Mouse (Mus musculus): ENCODE data around the gene Gstp1.
"Not testable (repeated sequence)": the region's sequence is repeated elsewhere in the genome, so short reads cannot be mapped to it uniquely, and the experiment has no call there.

The Gstp1 gene

DNA sequence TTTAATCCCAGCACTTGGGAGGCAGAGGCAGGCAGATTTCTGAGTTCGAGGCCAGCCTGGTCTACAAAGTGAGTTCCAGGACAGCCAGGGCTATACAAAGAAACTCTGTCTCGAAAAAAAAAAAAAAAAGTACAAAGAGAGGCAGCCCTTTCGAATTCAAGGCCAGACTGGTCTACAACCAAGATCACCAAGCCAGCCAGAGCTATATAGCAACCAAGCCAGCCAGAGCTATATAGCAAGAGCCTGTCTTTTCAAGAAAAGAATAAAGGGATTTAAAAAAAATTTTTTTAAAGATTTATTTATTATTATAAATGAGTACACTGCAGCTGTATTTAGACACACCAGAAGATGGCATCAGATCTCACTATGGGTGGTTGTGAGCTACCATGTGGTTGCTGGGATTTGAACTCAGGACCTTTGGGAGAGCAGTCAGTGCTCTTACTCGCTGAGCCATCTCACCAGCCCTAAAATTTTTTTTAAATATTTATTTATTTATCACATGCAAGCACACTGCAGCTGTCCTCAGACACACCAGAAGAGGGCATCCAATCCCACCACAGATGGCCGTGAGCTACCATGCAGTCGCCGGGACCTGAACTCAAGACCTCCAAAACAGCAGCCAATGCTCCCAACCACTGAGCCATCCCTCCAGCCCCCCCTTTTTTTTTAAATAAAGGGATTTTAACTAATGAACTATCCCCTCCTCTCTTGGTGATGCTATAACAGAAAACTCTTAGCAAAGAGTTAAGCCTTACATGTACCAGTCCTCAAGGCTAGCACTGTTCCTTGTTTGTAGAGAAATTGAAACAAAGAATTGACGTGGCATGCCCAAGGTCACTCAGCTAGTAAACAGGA is 22.5 kb upstream of the Gstp1 start:
- DNase-seq: not testable (repeated sequence)

DNA sequence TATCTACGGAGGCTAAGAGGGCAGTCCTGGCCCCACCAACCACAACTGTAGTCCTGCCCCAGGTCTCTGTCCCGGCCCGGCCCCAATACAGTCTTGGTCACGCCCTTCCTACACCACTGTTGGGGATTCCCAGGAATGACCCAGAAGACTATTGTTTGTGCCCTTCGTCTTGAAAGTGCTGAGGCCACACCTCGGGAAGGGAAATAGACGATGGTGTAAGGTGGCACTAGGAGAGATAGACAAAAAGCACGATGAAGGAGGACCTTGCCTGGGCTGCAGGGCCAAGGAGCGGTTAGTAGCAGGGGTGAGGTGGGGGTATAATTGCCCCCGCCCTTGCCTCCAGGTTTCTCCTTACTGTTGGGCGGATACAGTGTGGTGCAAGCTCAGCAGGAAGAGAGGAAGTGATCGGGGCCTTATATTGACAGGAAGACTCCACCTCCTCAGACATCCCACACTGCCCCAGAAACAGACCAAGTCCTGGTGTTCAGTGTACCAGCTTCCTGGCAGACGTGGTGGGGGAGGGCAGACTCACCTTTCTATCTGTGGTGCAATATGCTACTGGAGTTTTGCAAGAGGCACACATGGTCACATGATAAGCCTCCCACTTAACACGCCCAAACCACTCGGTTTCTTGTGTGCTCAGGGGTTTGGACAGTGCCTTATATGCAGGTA is 21.4 kb upstream of the Gstp1 start, which contains the start of gene Gstp3:
Gene Gstp3 (minus strand): TSS at position 501 of the 672 bp plus-strand sequence.
- no peak for DNase-seq

DNA sequence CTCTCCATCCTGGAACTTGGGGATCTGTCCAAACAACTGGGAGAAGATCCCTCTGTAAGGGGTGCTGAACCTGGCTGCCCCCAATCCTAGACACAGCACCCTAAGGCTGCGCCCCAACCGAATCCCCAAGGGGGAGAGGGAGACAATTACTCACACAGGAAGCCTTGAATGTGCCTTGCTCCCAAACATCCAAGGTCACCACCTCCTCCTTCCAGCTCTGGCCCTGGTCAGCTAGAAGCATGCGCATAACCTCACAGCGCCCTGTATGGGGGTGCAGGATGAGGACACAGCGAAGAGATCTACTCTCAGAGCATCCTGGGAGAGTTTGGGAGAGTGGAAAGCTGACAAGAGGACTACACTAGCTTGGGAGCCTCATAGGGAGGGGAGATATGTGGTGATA is 20.8 kb upstream of the Gstp1 start:
- DNase-seq: no peak

DNA sequence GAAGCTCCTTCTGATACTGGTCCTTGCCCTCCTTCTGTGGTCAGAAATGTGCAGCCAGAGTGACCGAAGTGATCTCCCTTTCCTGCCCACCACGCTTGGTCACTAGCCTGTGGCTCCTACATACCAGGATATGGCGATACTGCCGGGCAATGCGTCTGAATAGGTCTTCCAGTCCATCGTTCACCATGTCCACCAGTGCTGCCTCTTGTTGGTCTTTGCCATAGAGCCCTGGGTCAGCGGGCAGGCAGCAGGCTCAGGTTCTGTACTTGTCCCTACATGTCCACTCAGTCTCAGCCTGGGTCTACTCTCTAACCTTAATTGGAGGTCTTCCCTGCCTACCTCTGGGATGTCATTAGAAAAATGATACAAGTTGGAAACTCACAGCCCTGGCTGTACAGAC is 20.2 kb upstream of the Gstp1 start:
- DNase-seq: no peak

DNA sequence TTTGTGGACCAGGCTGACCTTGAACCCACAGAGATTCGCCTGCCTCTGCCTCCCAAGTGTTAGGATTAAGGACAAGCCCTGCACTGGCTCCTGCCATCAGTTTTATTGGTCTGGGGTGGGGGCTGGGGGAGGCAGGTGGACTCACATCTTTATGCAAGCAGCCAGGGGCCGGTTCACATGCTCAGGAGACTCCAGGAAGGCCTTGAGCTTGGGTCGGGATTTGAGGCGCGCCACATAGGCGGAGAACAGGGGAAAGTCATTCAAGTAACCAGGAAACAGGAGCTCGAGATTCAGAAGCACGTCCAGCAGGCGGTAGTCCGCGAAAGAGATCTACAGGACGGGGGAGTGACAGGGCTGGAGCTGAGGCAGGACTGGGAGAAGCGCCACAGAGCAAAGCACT is 19.6 kb upstream of the Gstp1 start:
- no peak for DNase-seq

DNA sequence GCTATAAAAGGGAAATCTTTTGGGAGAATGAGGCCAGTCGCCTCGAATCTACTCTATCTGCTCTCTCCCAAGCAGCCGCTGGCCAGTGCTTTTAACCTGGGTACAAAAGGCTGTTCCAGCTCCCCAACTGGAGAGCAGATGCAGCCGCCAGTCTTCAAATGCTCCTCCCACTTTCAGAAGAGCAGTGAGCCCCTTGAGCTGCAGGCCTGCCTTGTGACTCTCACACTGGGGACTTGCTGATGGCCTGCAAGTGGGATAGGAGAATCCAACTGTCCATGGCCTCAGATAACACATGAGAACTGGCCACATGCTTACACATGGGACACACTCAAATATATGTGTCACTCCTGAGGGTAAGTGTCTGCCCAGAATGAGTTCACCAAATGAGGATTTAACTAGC is 18.9 kb upstream of the Gstp1 start:
- DNase-seq: no peak

DNA sequence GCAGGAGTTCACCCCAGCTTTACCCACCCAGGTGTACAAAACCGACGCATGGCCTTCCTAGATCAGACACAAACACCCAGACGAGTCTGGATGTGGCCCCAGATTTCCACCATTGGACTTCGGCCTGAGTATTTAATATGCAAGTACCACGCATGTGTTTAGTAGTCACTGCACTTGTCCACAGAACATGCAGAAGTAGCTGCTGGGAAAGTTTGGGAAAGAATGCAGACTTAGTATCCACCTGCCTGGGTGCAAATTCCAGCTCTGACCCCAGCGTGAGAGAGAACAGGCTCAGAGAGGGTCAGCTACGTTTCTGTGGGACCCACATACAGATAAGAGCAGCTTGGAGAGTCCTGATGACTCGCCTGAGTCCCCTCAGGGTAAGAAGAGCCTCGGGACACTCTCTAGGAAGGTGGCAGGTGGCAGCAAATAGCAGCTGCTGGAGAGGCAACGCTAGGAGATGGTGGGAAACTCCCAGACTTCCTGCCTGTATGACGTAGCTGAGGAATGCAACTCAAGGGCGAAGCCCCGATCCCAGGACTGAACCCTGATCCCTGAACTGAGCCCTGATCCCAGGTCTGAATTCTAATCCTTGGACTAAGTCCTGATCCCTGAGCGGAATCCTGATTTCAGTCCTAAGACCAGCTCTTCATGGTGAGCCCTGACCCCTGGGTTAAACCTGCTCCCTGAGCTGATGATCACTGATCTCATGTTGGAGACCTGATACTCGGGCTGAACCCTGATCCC is 18.3 kb upstream of the Gstp1 start:
- no peak for DNase-seq

DNA sequence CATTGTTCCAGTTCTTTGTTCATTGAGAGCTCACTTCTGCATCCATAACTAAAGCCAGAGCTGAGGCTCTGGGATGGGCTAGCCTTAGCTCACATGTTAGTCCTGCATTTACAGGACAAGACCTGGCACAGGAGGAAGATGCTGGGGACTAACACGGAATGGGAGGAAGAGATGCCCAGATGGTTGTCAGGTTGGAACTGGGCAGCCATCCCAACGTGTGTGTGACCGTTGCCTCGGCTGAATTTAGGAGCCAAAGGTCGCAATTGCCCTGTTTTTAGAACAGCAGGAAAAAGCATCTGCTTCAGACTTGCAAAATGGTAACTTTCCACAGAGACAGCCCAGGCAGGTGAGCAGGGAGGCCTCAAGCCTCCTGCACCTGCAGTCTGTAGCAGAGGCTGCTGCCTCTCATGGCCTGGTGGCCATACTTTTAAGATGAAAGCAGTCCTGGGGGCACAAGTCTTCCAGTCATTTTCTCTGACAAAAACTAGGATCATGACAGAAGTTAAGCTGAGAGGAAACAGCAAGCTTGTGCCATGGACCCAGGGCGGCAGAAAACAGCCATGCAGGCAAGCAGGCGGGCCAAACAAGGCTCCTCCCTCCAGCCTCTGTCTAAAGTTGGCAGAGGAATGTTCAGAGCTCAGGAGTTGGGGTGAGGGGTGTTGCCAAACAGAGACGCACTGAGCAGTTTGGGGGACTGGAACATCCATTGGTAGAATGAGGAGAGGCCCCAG is 17.6 kb upstream of the Gstp1 start:
- no peak for DNase-seq

DNA sequence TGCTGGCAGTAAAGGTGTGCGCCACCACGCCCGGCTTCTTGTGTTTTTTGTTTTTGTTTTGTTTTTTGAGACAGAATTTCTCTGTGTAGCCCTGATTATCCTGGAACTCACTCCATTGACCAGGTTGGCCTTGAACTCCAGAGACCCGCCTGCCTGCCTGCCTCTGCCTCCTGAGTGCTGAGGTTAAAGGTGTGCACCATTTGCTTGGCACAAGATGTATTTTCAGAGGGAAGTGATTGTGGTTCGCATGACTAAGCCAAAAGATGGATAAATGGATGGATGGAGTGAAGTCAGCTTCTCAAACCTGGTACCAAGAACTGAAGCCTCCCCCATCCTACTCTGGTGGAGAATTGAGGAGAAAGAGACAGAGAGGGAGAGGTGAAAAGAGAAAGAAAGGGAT is 16.8 kb upstream of the Gstp1 start:
- no peak for DNase-seq

DNA sequence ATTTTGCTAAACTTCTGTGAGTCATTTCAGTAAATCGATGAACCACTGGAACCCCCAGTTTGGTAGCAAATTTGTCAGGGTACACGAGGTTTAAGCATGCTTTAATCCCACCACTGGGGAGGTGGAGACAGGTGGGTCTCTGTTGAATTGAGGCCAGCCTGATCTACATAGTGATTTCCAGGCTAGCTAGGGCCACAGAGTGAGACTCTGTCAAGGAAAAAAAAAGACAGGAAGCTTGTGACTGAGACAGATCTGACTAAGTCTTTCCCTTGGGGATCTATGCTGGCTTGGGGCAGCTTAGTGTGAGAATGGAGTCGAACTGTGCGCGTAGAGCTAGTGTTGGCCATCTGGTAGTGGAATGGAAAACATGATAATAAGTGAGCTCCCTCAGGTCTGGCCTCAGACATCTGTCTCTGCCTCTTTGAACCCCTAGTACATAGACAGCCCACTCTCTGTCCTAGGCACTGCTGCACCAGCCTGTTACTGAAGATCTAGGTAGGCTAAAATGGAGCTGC is 14.8 kb upstream of the Gstp1 start:
- DNase-seq: no peak

DNA sequence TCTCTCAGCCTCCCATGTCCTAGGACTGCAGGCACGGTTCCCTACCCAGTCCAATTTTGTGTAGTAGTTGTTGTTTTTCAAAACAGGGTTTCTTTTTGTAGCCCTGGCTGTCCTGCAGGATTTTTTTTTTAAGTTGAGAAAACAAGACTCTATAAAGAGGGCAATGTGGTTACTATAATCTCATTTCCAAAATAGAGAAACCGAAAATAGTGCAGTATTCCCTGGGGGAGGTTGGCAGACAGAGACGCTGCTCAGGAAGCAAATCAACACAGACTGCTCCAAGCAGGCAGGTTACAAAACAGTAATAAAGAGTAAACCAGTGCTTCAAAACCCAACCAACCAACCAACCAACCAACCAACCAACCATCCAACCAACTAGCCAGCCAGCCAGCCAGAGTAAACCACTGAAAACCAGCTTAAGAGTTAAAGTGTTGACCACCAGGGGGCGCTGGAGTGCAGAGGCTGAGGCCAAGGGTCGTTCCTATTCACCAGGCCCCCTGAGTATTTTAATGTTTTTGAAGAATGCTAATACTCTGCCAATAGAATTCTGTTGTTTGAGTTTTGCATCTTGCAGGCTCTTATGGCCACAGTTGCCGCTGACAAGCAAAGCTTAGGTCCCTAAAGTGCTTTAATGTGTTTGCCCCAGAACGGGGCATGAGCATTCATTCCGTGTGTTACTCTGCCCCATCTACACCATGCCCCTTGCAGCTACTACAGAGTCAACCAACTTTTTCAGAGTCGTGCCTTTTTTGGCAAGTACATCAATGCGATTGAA is 14.1 kb upstream of the Gstp1 start:
- DNase-seq: peak; percentile 78

DNA sequence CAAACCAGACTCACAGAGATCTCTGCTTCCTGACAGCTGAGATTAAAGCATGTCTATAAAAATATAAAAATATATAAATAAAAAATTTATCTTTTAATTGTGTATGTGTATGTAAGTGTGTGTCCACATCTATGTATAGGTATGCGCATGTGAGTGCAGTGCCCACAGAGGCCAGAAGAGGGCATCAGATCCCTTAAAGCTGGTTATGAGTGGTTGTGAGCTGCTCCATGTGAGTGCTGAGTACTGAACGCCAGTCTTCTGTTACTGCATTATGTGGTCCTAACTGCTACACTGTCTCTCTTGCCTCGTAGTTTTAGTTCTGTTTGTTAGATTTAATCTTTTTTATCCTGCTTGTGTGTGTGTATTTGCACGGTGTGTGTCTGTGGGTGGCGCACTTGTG is 13.2 kb upstream of the Gstp1 start:
- no peak for DNase-seq

DNA sequence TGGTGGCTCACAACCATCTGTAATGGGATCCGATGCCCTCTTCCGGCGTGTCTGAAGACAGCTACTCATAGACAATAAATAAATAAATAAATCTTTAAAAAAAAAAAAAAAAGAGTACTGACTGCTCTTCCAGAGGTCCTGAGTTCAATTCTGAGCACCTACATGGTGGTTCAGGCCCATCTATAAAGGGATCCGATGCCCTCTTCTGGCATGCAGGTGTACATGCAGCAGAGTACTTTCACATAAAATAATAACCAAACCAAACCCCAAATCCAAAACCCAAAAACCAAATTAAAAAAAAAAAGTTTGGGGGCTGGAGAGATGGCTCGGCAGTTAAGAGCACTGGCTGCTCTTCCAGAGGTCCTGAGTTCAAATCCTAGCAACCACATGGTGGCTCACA is 11.3 kb upstream of the Gstp1 start:
- not testable (repeated sequence) for DNase-seq

DNA sequence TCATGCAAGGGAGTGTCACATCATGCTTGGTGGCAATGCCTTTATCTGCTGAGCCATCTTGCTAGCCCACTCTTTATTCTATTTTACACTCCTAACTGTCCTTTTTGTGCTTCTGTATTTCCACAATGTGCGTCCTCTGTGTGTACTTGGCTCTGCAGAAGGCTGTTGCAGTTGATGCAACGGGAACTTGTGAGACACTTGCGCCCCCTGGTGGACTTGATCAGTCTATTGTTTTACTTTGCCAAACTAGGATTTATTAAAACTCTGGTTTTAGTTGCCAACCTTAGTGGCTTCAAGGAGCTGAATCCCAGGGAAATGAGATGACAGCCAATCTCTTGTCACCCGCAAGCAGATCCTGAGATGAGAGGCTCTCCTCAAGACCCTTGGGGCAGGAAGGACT is 10.1 kb upstream of the Gstp1 start:
- DNase-seq: peak; percentile 87

DNA sequence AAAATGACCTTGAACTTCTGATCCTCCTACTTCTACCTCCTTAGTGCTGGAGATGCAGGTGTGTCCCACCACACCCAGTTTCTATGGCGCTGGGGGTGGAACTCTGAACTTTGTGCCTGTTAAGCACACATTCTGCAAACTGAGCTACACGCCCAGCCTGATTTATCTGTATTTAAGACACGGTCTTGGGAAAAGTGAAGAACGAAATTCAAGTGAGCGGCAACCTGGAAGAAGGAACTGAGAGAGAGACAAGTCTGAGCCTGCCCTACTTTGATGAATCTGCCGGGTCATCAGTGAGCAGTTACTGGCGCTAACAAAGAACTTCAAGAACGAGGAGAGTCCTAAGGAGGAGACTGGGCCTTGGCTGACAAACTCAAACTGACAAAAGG is 9.1 kb upstream of the Gstp1 start:
- DNase-seq: no peak

DNA sequence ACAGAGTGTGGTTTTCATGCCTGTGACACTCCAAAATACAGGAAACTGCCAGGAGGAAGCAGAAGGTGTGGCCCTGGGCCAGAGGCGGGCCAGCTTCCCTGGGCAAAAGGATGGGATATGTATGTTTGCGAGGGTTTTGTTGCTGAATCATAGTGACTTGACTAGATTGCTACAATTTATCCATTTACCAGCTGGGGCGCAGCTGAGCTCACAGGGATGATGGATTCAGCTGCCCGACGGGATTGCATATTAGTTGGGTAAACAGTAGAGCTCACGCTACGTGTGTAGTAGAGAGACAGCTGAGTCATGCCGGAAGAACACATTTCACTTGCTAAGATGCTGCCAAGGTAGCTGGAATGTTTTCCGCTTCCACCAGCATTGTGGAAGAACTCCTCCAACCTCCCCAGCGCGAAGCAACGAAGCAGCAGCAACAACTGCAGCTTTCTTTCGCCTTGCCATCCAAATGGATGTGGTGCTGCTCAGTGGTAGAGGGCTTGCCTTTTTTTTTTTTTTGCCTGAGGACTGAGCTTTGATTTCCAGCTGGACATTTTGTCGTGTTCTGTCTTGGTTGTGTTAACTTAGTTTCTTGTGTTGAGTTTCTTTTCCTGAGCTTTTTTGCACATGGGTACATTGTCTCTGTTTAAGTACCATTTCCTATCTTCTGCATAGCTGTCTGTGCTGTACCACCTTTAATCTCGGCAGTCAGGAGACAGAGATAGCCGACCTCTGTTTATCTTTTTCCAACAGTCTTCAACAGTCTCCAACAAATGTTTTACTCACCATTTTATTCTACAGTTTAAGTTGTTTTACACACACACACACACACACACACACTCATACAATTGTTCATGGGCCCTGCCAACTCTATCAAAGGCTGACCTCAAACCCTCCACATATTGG is 8.4 kb upstream of the Gstp1 start, which contains the start of gene Gstp2:
Gene Gstp2 (minus strand): TSS at position 58 of the 900 bp plus-strand sequence.
- peak; percentile 59 for DNase-seq

DNA sequence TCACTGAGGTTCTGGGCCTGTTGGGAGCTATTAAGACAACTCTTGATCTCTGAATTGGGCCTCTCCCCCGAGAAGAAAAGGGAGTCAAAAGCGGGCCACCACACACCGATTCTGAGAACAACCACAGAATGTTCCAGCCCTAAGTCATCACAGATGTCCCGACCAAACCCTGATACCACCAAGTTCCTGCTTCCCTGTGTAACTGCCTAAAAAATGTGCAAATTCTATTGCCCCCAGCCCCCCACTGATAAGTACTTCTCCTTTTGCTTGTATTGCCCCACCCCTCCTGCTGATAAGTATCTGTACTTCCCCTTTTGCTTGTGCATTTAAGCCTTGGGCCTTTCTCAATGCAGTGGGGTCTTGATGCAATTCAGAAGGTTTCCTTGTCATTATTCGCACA is 6.3 kb upstream of the Gstp1 start:
- not testable (repeated sequence) for DNase-seq

DNA sequence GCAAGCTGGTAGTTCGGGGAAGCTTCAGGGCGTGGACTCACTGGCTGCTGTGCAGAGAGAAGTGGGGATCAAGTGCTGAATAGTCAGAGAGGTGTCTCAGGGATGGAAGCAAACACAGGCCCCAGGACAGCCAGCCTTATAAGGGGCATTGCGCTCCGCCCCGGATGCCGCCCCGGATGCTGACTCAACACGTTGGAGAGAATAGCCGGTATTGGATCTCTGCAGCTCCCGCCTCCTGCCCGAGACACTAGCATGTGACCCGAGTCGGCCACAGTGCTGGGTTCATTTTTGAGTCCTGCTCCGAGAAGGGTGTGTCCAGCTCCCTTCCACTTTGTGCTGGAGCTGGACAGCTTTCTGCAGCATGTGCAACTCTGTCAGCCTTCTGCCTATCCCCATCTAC is 4.3 kb upstream of the Gstp1 start:
- DNase-seq: no peak

DNA sequence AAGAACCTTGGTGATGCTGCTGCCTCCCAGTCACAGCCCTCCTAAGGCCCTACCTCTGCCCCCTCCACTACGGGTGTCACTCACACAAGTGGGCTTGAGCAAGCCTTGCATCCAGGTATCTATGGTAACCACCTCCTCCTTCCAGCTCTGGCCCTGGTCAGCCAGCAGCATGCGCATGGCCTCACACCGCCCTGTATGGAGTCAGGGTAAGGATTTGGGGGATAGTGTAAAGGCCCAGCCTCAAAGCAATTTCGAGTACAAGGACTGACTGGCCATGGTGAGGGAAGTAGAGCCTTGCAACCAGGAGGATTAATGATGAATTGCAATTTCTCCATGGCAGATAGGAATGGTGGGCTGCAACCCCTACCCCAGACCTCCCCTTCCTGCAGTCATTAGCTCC is 3.7 kb upstream of the Gstp1 start:
- not testable (repeated sequence) for DNase-seq

DNA sequence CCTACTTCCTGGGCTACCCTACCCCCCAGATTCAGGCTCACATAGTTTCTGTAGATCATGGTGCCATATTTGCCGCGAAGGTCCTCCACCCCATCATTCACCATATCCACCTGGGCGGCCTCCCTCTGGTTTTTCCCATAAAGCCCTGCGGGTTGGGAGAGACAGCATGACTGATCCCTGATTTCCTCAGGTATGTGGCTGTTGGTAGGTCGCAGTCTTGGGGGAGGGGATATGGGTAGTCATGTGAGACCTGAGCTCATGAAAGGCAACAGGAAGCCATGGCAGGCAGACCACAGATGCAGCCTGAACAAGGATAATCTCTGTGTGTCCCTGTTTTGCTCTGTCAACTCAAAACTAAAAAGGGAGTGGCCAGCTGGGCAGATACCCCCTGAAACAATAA is 3.2 kb upstream of the Gstp1 start:
- not testable (repeated sequence) for DNase-seq

All from right cerebral cortex, postnatal 4 days (tissue).